Mouse (Mus musculus) heart, adult 2 months (tissue): ENCODE measurements around the gene Spag6.

Experiments
- CTCF ChIP-seq: fragments of 200-600 bp; IDR thresholded peaks from 2 replicates; pipeline ENCODE4 v1.8.1; 2022; ENCODE audit warnings: antibody characterized with exemption, mild to moderate bottlenecking, moderate library complexity
- POLR2A ChIP-seq: fragments of 200-500 bp; IDR thresholded peaks from 2 replicates; pipeline ENCODE4 v1.6.1; 2011; ENCODE audit warnings: mild to moderate bottlenecking, low read depth, low read length, control low read depth; ENCODE audit not compliant: insufficient read depth

- TF ChIP-seq CTCF (no peak), POLR2A (no peak)
Measured at GRCm38 (mm10) chr2:18688286-18688685, 5.5 kb upstream of the Spag6 start.
